Mouse (Mus musculus) ES-Bruce4 (cell line): ENCODE data around the gene Mndal.
"Not testable (repeated sequence)": the region's sequence is repeated elsewhere in the genome, so short reads cannot be mapped to it uniquely, and the experiment has no call there.

Experiments used
- CTCF ChIP-seq: IDR thresholded peaks from one replicate; pipeline ENCODE4 v1.8.1; 2011; ENCODE audit warnings: low read depth, low read length
- POLR2A ChIP-seq: IDR thresholded peaks from one replicate; pipeline ENCODE4 v1.8.1; 2011; ENCODE audit warnings: low read length; ENCODE audit not compliant: insufficient read depth

GRCm38 (mm10) chr1:173913256-173913791 lies 29.0 kb downstream of the Mndal start:
- not testable (repeated sequence) for TF ChIP-seq POLR2A, CTCF
